Mouse (Mus musculus) common myeloid progenitor, adult 5-6 weeks (primary cell): Measurements from ENCODE around the gene Emb. TPM values are rescaled to one million over a fixed set of nuclear protein-coding genes. Genes with fewer than 3 reads are reported as not detected.

ENCODE experiments used
- ATAC-seq: replicated peaks from 2 replicates; pipeline ENCODE4 v1.8.0; 2016; ENCODE audit warnings: low read depth, mild to moderate bottlenecking, moderate TSS enrichment, inconsistent platforms; ENCODE audit not compliant: poor library complexity, severe bottlenecking
- total RNA-seq: library from RNA; stranded (forward); fragments of 200-1000, 187-1606 nt; gene quantifications from 2 replicates; pipeline ENCODE4 v1.2.3, GENCODE M21; 2017

Emb gene
- total RNA-seq, 1 experiment from 2014 or later: 368 TPM

GRCm38 (mm10) chr13:117219871-117220500 lies 11.7 kb downstream of the Emb start:
- ATAC-seq: no peak

- peak; percentile 64 for ATAC-seq
These were observed 12.4 kb downstream of the Emb start, which contains the start of gene Gm17509 for GRCm38 (mm10) chr13:117220501-117221321. Gene Gm17509 (minus strand): TSS chr13:117221075.

GRCm38 (mm10) chr13:117223125-117223524 lies 14.8 kb downstream of the Emb start:
- peak; percentile 61 for ATAC-seq

- no peak for ATAC-seq
These were observed 16.6 kb downstream of the Emb start for GRCm38 (mm10) chr13:117224901-117225300.

GRCm38 (mm10) chr13:117225561-117225960 lies 17.2 kb downstream of the Emb start:
- peak; percentile 13; the same call in 1 of the 2 replicates for ATAC-seq

GRCm38 (mm10) chr13:117230371-117231110 lies 22.2 kb downstream of the Emb start:
- no peak for ATAC-seq

- ATAC-seq: no peak
These were observed 25.5 kb downstream of the Emb start for GRCm38 (mm10) chr13:117233808-117234207.

GRCm38 (mm10) chr13:117234486-117234885 lies 26.1 kb downstream of the Emb start:
- no peak for ATAC-seq

GRCm38 (mm10) chr13:117235530-117236212 lies 27.3 kb downstream of the Emb start:
- peak; percentile 80 for ATAC-seq

- ATAC-seq: peak; percentile 77
These were observed 28.8 kb downstream of the Emb start for GRCm38 (mm10) chr13:117237111-117237510.

- peak; percentile 83 for ATAC-seq
These were observed 33.7 kb downstream of the Emb start for GRCm38 (mm10) chr13:117242063-117242462.

- ATAC-seq: peak; percentile 12
These were observed 34.3 kb downstream of the Emb start for GRCm38 (mm10) chr13:117242621-117243020.

GRCm38 (mm10) chr13:117260704-117261103 lies 52.4 kb downstream of the Emb start:
- peak; percentile 64 for ATAC-seq

GRCm38 (mm10) chr13:117266156-117266555 lies 57.8 kb downstream of the Emb start:
- ATAC-seq: no peak

GRCm38 (mm10) chr13:117267963-117268362 lies 59.6 kb downstream of the Emb start:
- no peak for ATAC-seq

- ATAC-seq: peak; percentile 99
These were observed 75.7 kb downstream of the Emb start for GRCm38 (mm10) chr13:117284036-117284435.

- 0 out of 2 replicates have a peak, but pooled peaks have one; percentile 33 for ATAC-seq
These were observed 78.6 kb downstream of the Emb start for GRCm38 (mm10) chr13:117286939-117287338.

GRCm38 (mm10) chr13:117287400-117287799 lies 79.1 kb downstream of the Emb start:
- ATAC-seq: no peak

- ATAC-seq: peak; percentile 91
These were observed 81.3 kb downstream of the Emb start for GRCm38 (mm10) chr13:117289494-117290270.
